13 mouse cellular contexts compared by ENCODE assay signal in the genomic region with DNA sequence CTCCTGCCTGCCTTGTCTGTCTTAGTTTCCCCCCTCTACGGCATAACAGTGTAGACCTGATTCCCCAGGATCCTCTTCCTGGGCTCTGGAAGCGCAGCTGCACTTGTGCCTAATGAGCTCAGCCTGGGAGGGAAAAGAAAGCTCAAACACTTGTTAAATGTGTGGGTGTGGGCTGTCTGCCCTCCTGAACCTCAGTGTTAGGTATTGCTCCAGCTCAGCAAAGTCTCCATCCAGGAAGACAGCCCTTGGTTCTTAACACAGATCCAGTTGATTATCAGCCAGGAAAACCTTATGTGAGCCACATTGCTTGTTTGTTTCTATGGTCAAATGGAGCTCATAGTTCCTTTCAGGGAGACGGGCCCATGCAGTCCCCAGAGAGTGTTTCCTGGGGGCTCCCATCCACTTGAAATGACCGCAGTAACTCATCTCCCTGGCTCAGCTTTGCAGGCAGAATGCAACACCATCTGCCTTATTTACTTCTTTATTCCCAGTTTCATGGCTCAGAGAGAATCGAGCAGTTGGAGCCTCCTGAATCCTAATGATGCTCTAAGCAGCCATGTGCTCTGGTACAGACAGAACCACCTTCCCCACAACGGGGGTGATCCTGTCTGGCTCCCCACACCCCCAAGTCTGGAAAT.
DNase-seq lines count a peak whose midpoint lies in the region; TF ChIP-seq lines count a peak whose summit lies in the region.
"Had no signal": no experiment of that assay in that cellular context is flagged by ENCODE, and none has a peak within 500 bp of the region (broad histone marks: within the 10 kb centered on the region; RNA-seq: fewer than 3 reads in every experiment).

No protein-coding gene starts in this region.

- intact Hi-C loops in left cerebral cortex, adult 2 months (cut with DNase I): no loop called here

- peak in 1 of 2 experiments; percentile 27 for DNase-seq in left cerebral cortex, adult 2 months (ENCODE audit: extremely low spot score in 1 of 2, low spot score in 2 of 2)
- no peak for DNase-seq in left cerebral cortex, adult 18-20 months (ENCODE audit: low spot score in 2 of 2)
- DNase-seq in cerebellum, adult 11 months: peak; percentile 28
- peak; percentile 35 for DNase-seq in cerebellum, adult 8-10 months
- DNase-seq in layer of hippocampus, adult 8-10 months (ENCODE audit: low spot score in 2 of 2): peak; percentile 61 to 72
- no peak for DNase-seq in kidney, postnatal 10 days
- no peak for DNase-seq in natural killer cell, adult 2 months (ENCODE audit: low spot score in 2 of 2)
- DNase-seq in urinary bladder, postnatal 10 days (ENCODE audit: low spot score): no peak
- DNase-seq: gastrocnemius, postnatal 14 days; liver, embryonic 13.5 days; lung, postnatal 36 days had no signal

- H3K27ac ChIP-seq in left cerebral cortex, adult 2 months: peak overlapping the region; percentile 47
- H3K27ac ChIP-seq: embryonic facial prominence, embryonic 10.5 days; liver, embryonic 13.5 days had no signal

- no peak overlapping the region for H3K4me3 ChIP-seq in left cerebral cortex, adult 2 months
- H3K4me3 ChIP-seq: embryonic facial prominence, embryonic 10.5 days; liver, embryonic 13.5 days; myocyte had no signal

- TF ChIP-seq CTCF in left cerebral cortex, adult 2 months (IDR thresholded peaks at IDR 0.05): no peak

Comparison
In these comparisons a context has a peak if more than half of its experiments do, and no peak if none do; other contexts are left out.
1. DNase-seq: peak in cerebellum, adult 11 months (single experiment), cerebellum, adult 8-10 months (single experiment) and layer of hippocampus, adult 8-10 months (2 of 2); none in left cerebral cortex, adult 18-20 months (0 of 2), kidney, postnatal 10 days (single experiment), natural killer cell, adult 2 months (0 of 2) and urinary bladder, postnatal 10 days (single experiment).